Mouse (Mus musculus) v-Abl transformed pro-B cells (cell line): ENCODE measurements around the gene Ctbs.

Experiments
- in situ Hi-C, 2 experiments: fragments of 400-800 bp; cut with MboI; formaldehyde crosslinking; loops; one replicate each; pipeline ENCODE4 v1.15.1; 2025; ENCODE audit not compliant: unreplicated experiment in 2 of 2

Gene Ctbs

DNA sequence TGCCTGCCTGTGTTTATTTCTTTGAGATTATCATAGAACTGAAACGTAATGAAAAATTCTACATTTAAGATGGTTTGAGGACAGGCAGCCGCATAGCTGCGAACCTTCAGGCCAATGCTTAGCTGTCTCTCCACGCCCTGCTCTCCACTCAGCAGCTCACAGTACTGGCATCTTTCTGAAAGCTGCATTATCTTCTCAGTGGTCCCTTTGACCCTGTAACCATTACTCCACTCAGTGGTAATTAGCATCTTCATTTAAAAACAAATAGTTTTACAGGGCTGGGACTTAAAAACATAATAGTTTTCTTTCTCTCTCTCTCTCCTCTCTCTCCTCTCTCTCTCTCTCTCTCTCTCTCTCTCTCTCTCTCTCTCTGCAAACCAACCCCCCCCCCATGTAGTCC, 23.1 kb downstream of the Ctbs start:
- in situ Hi-C loops: no loop called here

DNA sequence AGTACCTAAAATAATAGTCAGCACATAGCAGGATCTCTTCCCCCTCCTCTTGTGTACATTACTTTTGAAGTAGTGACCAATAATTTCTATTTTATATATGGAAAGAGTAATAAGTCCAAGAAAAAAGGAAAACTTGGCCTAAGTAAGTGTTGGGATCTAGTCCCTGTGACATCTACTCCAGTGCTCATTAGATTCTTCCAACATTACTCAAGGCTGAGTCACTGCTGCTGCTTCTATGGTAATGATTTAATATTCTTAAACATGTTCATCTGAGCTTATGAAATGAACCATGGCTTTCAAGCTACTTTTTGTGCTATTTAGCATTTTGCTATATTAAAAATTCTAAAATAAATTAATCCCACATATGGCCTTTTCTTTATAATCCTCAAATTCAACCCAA, 24.1 kb downstream of the Ctbs start:
- in situ Hi-C loops: no loop called here

DNA sequence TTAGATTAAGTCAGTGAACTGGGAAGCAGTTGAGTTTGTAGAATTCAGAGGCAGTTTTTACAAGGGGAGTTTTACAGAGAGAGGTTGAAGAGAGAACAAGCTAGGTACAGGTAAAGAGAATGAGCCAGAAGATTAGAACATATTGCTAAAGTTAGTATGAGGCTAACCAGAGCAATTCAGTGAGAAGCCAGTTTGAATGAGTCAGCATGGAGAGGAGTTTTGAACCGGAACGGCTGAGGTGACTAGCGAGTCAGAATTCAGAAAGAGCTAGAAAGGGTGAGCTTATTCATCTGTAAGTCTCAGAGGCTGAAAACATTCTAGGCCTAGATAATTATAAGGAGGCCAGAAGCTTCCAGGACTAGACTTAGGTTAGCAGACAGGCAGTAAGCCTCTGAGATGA, 24.8 kb downstream of the Ctbs start:
- in situ Hi-C loops: no loop called here

- in situ Hi-C loops: no loop called here
These were observed 32.4 kb downstream of the Ctbs start for GRCm38 (mm10) chr3:146482044-146482443.

DNA sequence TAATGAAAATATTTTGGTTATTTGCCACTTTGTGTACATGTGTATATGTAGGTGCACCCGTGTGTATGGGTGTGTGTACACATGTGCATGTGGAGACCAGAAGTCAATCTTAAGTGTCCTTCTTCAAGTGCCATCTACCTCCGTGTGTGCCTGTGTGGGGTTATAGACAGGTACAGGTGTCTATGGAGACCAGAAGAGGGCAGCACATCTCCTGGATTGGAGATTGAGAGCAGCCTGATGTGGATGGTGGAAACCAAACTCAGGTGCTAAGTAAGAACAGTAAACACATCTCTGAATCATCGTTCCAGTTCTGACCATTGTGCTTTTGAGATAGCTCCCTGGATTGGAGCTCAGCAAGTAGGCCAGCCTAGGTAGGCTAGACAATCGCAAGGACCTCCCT, 36.9 kb downstream of the Ctbs start:
- in situ Hi-C loops: no loop called here

GRCm38 (mm10) chr3:146494941-146495340, 45.3 kb downstream of the Ctbs start:
- in situ Hi-C loops: loop anchor here in 1 of 2 experiments (5.0 kb wide), 1 partner anchor 43 kb away; no protein-coding TSS in a partner anchor

DNA sequence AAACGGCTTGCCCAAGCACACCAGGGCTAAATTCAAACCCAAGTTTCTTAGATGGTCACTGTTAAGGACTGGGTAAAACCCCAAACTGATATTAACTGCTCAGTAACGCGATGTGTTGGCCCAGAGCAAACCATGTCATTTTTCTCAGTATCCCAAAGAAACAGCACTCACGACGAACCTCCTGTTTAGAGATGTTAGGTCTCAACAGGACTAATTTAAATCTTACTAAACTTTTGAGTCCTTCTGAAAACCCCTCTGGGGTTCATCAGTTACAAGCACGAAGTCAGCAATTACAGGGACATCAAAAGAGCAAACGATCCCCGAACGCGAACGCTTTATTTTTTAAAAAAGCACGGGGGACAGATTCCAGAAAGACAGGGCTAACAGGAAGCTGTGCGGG, 49.4 kb downstream of the Ctbs start:
- in situ Hi-C loops: no loop called here

- in situ Hi-C loops: loop anchor here (25.0 kb wide), 5 partner anchors 312 to 1787 kb away; partner anchors contain the start of genes Sh3glb1 (in 2 of the 2), 2410004B18Rik (in 1 of the 2) and Odf2l (in 1 of the 2)
These were observed 49.9 kb downstream of the Ctbs start, which contains the start of the genes Spata1 and Gng5 for GRCm38 (mm10) chr3:146499431-146500002. TSS of gene Spata1 (minus strand) at chr3:146499753. TSS of gene Gng5 (plus strand) at chr3:146499807.

- in situ Hi-C loops: loop anchor here (25.0 kb wide), 5 partner anchors 313 to 1788 kb away; partner anchors contain the start of genes Sh3glb1 (in 2 of the 2), 2410004B18Rik (in 1 of the 2) and Odf2l (in 1 of the 2)
These were observed 50.6 kb downstream of the Ctbs start for GRCm38 (mm10) chr3:146500003-146500809.

GRCm38 (mm10) chr3:146500810-146501201, 51.2 kb downstream of the Ctbs start:
- in situ Hi-C loops: loop anchor here (25.0 kb wide), 5 partner anchors 314 to 1789 kb away; partner anchors contain the start of genes Sh3glb1 (in 2 of the 2), 2410004B18Rik (in 1 of the 2) and Odf2l (in 1 of the 2)

DNA sequence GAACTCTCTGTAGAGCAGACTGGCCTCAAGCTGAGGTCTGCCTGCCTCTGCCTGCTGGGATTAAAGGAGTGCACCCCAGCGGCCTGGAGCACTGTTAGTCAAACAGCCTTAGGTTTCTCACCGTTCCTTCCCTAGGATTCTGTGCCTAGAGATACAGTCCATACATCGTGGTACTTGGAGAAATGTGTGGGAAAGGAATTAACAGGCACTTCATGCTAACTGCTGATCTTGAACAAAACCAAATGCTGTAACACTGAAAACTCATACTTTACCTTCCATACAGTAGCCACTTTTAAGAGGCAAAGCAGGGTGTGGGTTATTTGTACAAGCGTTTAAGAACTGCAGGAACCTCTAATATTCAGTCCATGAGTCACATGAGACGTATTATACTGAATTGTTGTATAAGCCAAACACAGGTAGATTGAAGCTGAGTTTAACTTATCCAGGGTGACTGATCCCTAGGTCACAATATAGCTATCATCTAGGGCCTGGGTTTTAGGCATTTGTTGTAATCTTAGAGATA, 52.1 kb downstream of the Ctbs start:
- in situ Hi-C loops: loop anchor here (25.0 kb wide), 5 partner anchors 314 to 1789 kb away; partner anchors contain the start of genes Sh3glb1 (in 2 of the 2), 2410004B18Rik (in 1 of the 2) and Odf2l (in 1 of the 2)

- in situ Hi-C loops: loop anchor here (25.0 kb wide), 5 partner anchors 319 to 1794 kb away; partner anchors contain the start of genes Sh3glb1 (in 2 of the 2), 2410004B18Rik (in 1 of the 2) and Odf2l (in 1 of the 2)
These were observed 57.1 kb downstream of the Ctbs start for GRCm38 (mm10) chr3:146506711-146507110.
